Mouse (Mus musculus): ENCODE measurements around the gene Plcb4.
"Not testable (repeated sequence)": the region's sequence is repeated elsewhere in the genome, so short reads cannot be mapped to it uniquely, and the experiment has no call there.

Gene Plcb4

GRCm38 (mm10) chr2:135673649-135674048 is 14.8 kb downstream of the Plcb4 start:
- DNase-seq (ENCODE audit: low spot score in 2 of 2), result no peak

GRCm38 (mm10) chr2:135675284-135675683 is 16.5 kb downstream of the Plcb4 start:
- no peak for DNase-seq (ENCODE audit: low spot score in 2 of 2)

DNA sequence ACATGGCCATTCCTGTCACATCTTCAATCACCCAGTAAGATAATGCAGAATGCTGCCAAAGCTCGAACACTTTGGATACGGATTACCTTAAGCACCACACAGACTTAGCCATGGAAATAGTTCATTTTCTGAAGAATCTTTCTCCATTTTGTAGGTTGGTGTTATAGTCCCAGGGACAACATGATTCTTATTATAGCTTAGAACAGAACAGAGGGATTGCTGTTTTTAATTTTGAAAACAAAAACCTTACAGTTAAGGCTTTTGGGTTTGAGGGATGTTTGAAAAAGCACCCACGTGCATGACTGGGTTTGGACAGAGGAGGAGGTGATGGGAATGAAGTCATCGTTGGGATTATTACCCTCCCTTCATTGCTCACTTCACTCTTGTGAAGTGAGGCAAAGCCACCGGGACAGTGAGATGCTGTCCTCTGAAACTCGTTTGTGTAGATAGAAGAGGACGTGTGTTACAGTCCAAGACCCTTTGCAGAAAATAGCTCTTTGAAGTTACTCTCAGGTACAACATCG is 18.2 kb downstream of the Plcb4 start:
- no peak for DNase-seq (ENCODE audit: low spot score in 2 of 2)

DNA sequence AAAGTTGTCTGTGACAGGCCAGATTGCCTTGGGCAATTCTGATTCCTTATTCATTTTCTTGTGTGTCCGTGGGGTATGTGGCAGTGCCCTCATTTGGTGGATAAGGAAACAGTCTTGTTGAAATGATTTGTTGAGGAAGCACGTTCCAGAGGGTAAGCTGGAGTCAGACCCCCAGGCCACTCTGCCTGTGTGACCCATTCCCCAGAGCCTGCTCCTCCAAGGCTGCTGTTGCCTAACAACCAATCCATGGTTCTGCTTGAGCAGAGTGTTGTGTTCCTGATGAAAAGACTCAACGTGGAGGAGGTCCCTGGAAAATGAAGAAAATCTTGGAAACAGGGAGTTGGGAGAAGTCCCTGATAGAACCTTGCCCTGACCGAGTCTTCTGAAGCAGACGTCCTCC is 18.8 kb downstream of the Plcb4 start:
- no peak for DNase-seq (ENCODE audit: low spot score in 2 of 2)

DNA sequence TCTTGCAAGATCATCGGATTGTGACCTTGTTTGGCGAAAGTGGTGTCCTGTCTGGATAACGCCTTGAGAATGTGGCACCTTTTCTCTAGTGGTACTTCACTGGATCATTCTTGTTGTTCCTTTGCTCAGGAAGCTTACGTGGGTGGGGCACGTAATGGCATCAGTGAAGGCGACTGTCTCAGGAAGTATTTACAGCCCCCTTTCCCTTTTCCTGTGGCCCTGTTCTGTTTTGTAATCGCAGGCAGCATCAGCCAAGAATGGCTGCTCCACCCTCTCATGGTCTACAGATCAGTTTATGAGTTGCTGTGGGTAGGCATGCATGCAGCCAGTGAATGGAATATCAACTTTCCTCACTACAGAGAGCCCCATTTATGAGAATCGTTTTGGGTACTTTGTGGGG is 21.2 kb downstream of the Plcb4 start:
- DNase-seq (ENCODE audit: low spot score in 2 of 2), result no peak

- DNase-seq (ENCODE audit: low spot score in 2 of 2), result no peak
Measured at GRCm38 (mm10) chr2:135680406-135681134, 21.8 kb downstream of the Plcb4 start.

DNA sequence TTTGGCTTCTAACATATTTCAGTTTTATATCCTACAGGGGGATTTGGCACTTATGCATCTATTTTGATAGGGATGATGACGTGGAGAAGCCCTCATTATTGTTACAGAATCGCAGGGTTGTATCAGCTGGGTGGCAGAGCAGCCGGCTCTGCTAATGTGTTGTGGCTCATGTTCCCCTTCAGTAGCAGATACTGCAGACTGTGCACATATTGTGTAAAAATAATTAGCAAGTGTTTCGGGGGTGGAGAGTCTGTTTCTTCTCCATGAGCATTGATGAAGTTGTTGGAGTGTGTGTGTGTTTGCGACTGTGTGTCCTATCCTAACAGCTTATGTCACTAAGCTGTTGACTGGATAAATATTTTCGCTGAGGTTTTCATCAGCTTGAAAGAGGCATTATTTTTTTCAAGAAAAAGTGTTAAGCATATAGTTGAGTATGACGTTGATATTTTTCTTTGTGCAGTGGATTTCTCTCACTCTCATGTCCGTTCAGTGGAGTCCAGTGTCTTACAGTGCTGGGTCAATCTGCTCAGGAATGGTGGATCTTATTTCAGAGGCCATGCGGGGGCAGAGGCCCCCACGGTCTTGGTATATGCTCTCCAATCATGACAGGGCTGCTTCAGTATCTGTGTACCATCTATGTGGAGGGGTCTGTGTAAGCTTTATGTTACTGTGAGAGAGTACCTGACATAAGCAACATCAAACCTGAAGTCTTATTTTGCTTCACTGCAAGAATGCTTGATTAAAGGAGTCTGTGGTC is 25.1 kb downstream of the Plcb4 start:
- no peak for DNase-seq (ENCODE audit: low spot score in 2 of 2)

DNA sequence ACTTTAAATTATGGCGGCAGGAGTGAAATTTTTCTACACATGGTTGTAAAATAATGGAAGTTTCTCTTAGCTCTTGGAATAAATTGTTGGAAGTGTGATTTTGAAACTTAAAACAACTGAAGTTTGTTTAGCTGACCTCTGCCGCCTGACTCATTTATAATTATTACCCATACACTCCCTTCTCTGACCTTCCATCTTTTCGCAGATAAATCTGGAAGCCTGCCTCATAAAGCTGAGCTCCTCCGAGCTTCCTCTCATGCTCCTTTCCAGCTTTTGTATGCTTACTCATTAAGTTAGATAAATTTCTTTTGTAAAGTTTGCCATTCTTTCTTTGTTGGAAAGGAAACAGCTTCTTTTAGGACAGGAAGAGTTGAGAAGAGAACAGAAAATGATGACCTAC is 27.9 kb downstream of the Plcb4 start:
- no peak for DNase-seq (ENCODE audit: low spot score in 2 of 2)

DNA sequence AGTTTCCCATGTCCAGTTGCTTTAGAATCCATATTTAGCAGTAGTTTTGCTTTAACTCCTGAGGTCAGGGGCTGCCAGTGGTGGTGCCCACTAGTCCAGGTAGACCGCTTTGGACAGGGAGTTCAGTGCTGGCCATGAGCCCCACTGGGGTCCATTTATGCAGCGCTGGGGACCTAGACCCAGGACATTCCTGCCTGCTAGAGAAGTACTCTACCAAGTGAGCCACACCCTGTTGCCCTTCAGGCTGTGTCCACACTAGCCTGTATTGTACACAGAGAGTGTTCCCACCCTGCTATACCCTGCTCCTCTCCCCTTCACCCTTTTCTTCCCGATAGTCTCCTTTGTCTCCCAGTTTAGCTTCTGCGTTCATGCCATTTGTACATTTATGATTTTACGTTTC is 28.8 kb downstream of the Plcb4 start:
- no peak for DNase-seq (ENCODE audit: low spot score in 2 of 2)

- no peak for DNase-seq (ENCODE audit: low spot score in 2 of 2)
Measured at GRCm38 (mm10) chr2:135692568-135693488, 34.0 kb downstream of the Plcb4 start.

- DNase-seq (ENCODE audit: low spot score in 2 of 2), result no peak
Measured at GRCm38 (mm10) chr2:135700686-135701413, 42.0 kb downstream of the Plcb4 start.

DNA sequence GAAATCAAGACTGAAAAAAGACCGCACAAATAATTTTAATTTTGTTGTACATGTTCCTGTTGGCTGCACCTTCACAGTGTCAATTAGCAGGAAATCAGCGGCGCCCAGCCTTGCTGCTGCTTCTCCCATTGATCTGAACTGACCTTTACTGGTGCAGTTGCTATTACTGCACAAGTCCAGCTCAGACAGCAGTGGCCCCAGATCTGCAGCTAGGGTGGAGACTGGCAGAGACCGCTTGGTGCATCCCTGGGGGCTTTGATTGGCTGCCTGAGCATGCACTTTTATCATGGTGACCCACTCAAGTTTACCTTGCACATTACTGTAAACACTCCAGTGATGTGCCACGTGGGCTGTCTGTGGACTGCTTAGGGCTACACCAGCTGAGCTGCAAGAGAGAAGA is 45.9 kb downstream of the Plcb4 start:
- no peak for DNase-seq (ENCODE audit: low spot score in 2 of 2)

DNA sequence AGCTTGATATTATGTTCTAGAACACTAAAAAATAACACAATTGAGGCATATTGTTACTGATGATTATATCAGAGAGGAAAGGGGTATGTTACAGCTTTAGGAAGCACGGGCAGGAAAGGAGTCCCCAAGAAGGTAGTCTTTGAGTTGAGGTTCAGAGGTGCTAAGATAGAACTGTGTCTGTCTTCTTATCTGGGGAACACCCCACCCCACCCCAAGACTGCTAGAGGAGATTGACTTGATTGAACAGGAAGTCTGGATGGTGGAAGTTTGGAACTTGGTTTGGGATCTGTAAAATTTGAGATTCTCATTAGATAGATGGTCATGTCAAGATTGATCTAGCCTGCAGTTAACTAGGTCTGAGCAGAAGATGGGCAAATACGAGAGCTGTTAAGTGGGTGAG is 48.5 kb downstream of the Plcb4 start:
- DNase-seq (ENCODE audit: low spot score in 2 of 2), result no peak

DNA sequence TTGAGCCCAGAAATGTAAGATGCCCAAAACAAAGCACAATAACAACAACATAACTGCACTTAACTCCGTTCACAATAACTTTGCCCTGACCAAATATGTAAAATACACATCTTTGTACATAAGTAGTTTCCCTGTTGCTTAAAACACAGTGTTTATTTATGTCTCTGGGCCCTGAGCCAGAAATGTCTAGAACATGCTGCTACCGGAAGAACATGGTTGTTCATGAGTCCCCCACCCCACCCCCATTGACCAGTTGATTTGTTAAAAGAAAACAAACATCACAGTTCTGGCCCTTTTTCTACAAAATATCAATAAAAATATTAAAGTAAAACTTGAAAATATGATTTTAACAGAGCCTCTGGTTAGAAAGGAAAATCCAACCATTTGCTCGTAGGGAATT is 49.6 kb downstream of the Plcb4 start:
- no peak for DNase-seq (ENCODE audit: low spot score in 2 of 2)

GRCm38 (mm10) chr2:135708796-135709195 is 50.0 kb downstream of the Plcb4 start:
- no peak for DNase-seq (ENCODE audit: low spot score in 2 of 2)

DNA sequence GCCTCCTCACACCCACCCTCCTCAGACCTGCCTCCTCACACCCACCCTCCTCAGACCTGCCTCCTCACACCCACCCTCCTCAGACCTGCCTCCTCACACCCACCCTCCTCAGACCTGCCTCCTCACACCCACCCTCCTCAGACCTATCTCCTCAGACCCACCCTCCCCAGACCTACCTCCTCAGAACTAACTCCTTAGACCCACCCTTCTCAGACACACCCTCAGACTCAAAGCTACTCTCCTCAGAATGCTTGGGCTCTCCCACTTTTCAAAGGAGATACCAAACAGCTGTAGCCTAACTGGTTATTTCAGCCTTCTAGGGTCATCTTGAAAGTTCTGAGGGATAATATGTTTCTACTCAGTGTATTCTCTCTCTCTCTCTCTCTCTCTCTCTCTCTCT is 50.9 kb downstream of the Plcb4 start:
- DNase-seq (ENCODE audit: low spot score in 2 of 2), result not testable (repeated sequence)

GRCm38 (mm10) chr2:135711049-135711924 is 52.5 kb downstream of the Plcb4 start:
- DNase-seq (ENCODE audit: low spot score in 2 of 2), result peak in 1 of 2 experiments; percentile 20

DNA sequence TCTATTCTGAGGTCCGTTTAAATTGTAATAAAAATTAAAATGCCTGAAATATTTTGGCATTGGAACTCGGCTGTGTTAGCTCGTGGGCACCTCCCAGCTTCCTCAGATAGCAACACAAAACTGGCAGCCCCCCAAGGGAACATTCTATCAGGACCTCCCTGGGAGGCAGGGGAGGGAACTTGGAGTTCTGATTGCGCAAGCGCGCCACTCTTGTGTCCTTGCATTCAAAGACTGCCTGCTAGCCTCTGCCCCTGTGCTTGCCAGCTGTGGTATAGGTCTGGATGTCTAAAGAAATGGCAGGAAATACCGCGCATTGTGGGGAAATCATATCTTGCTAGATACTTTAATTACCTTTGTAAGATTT is 53.1 kb downstream of the Plcb4 start:
- DNase-seq (ENCODE audit: low spot score in 2 of 2), result peak; percentile 35 to 44

DNA sequence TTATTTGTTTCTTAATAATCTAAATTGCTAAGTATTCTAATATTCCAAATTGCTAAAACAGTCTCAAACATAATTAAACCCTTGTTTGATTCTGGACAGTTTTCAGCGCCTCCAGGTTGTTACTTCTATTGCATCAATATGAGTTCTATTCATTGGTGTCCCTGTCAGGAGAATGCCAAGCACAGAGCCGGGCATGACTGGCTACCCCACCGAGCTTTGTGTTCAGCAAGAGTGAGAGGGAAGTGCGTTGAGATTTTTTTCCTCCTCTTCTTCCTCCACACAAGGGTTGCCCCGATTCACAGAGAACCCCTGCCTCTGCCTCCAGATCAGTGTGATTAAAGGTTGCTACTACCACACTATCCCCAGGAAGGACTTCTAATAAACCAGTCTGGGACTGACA is 53.5 kb downstream of the Plcb4 start:
- no peak for DNase-seq (ENCODE audit: low spot score in 2 of 2)

- DNase-seq (ENCODE audit: low spot score in 2 of 2), result no peak
Measured at GRCm38 (mm10) chr2:135712921-135713320, 54.1 kb downstream of the Plcb4 start.

Measured in frontal cortex, postnatal 10 days (tissue).